Mouse (Mus musculus) MEL (cell line): ENCODE measurements around the gene Pdzd7. TPM values are rescaled to one million over a fixed set of nuclear protein-coding genes. Genes with fewer than 3 reads are reported as not detected.

ENCODE experiments used
- DNase-seq: peaks from one replicate; pipeline ENCODE4 v3.0.0; 2011; ENCODE audit warnings: low read depth, low spot score
- H3K27ac ChIP-seq: 2 replicates; pipeline ENCODE4 v1.5.1; 2012; ENCODE audit warnings: low read depth, mild to moderate bottlenecking, control low read depth, low read length, moderate library complexity; ENCODE audit not compliant: control insufficient read depth
- H3K27me3 ChIP-seq, 2 experiments: fragments of 150-350 bp in 1 of 2; sonication (generic) in 1 of 2; 2 replicates each; pipeline ENCODE4 v1.6.1; 2012; ENCODE audit warnings: low read length in 2 of 2, mild to moderate bottlenecking in 2 of 2, improper control_type of control experiment in 1 of 2, moderate library complexity in 1 of 2; ENCODE audit not compliant: insufficient read depth in 2 of 2, control insufficient read depth in 1 of 2
- H3K36me3 ChIP-seq, 2 experiments: 2 replicates each; pipeline ENCODE4 v1.6.1; 2012 to 2014; ENCODE audit warnings: low read length in 2 of 2, improper control_type of control experiment in 1 of 2, inconsistent platforms in 1 of 2, mild to moderate bottlenecking in 1 of 2; ENCODE audit not compliant: insufficient read depth in 2 of 2, control insufficient read depth in 1 of 2
- H3K4me1 ChIP-seq, 2 experiments: fragments of 150-350 bp in 1 of 2; sonication (generic) in 1 of 2; 2 replicates each; pipeline ENCODE4 v1.6.1; 2012; ENCODE audit warnings: low read length in 2 of 2, improper control_type of control experiment in 1 of 2, mild to moderate bottlenecking in 1 of 2; ENCODE audit not compliant: insufficient read depth in 2 of 2, control insufficient read depth in 1 of 2
- H3K4me3 ChIP-seq, 2 experiments: fragments of 150-350 bp in 1 of 2; sonication (generic) in 1 of 2; 2 replicates each; pipeline ENCODE4 v1.5.1; 2012; ENCODE audit warnings: low read depth in 2 of 2, low read length in 2 of 2, mild to moderate bottlenecking in 2 of 2, moderate library complexity in 2 of 2, control low read depth in 1 of 2, improper control_type of control experiment in 1 of 2; ENCODE audit not compliant: control insufficient read depth in 1 of 2, insufficient read depth in 1 of 2
- H3K79me2 ChIP-seq: 2 replicates; pipeline ENCODE4 v1.6.1; 2012; ENCODE audit warnings: mild to moderate bottlenecking, low read length, moderate library complexity; ENCODE audit not compliant: control insufficient read depth, poor library complexity, insufficient read depth
- H3K9ac ChIP-seq: 2 replicates; pipeline ENCODE4 v1.6.1; 2012; ENCODE audit warnings: low read depth, mild to moderate bottlenecking, control low read depth, low read length, moderate library complexity; ENCODE audit not compliant: control insufficient read depth, poor library complexity, severe bottlenecking
- H3K9me3 ChIP-seq: fragments of 150-350 bp; sonication (generic); replicated peaks from 2 replicates; pipeline ENCODE4 v1.6.1; 2012; ENCODE audit warnings: mild to moderate bottlenecking, low read length, improper control_type of control experiment, moderate library complexity; ENCODE audit not compliant: insufficient read depth
- CHD1 ChIP-seq: IDR thresholded peaks from 2 replicates; pipeline ENCODE4 v1.6.1; 2012; ENCODE audit warnings: low read depth, mild to moderate bottlenecking, inconsistent platforms, low read length, improper control_type of control experiment
- E2F4 ChIP-seq: IDR thresholded peaks from 2 replicates; pipeline ENCODE4 v1.6.1; 2011; ENCODE audit warnings: low read depth, low read length, improper control_type of control experiment, borderline replicate concordance
- ELF1 ChIP-seq: IDR thresholded peaks from 2 replicates; pipeline ENCODE4 v1.6.1; 2014; ENCODE audit warnings: low read depth, mild to moderate bottlenecking, inconsistent platforms, low read length, improper control_type of control experiment, moderate library complexity
- GABPA ChIP-seq: IDR thresholded peaks from 2 replicates; pipeline ENCODE4 v1.6.1; 2012; ENCODE audit warnings: low read depth, mild to moderate bottlenecking, inconsistent platforms, low read length, improper control_type of control experiment, moderate library complexity
- GATA1 ChIP-seq: IDR thresholded peaks from 2 replicates; pipeline ENCODE4 v1.6.1; 2011; ENCODE audit warnings: low read depth, low read length, improper control_type of control experiment
- MAX ChIP-seq: IDR thresholded peaks from 2 replicates; pipeline ENCODE4 v1.6.1; 2011; ENCODE audit warnings: low read length, improper control_type of control experiment
- MAZ ChIP-seq: IDR thresholded peaks from 2 replicates; pipeline ENCODE4 v1.6.1; 2012; ENCODE audit warnings: low read depth, mild to moderate bottlenecking, inconsistent platforms, low read length, improper control_type of control experiment
- MEF2A ChIP-seq: IDR thresholded peaks from 2 replicates; pipeline ENCODE4 v1.6.1; 2014; ENCODE audit warnings: low read depth, mild to moderate bottlenecking, inconsistent platforms, low read length, improper control_type of control experiment; ENCODE audit not compliant: poor library complexity, insufficient replicate concordance, severe bottlenecking; ENCODE audit errors: extremely low read depth
- MYB ChIP-seq: IDR thresholded peaks from 2 replicates; pipeline ENCODE4 v1.6.1; 2011; ENCODE audit warnings: mild to moderate bottlenecking, low read depth, low read length, improper control_type of control experiment
- NRF1 ChIP-seq: IDR thresholded peaks from 2 replicates; pipeline ENCODE4 v1.6.1; 2014; ENCODE audit warnings: low read depth, mild to moderate bottlenecking, inconsistent platforms, low read length, improper control_type of control experiment, moderate library complexity; ENCODE audit not compliant: poor library complexity, insufficient read depth, severe bottlenecking
- POLR2AphosphoS2 ChIP-seq: IDR thresholded peaks from 2 replicates; pipeline ENCODE4 v1.6.1; 2011; ENCODE audit warnings: low read length, improper control_type of control experiment
- POLR2AphosphoS5 ChIP-seq: IDR thresholded peaks from 2 replicates; pipeline ENCODE4 v1.6.1; 2012; ENCODE audit warnings: low read depth, borderline replicate concordance, mild to moderate bottlenecking, inconsistent platforms, low read length, moderate library complexity, mixed read lengths
- RAD21 ChIP-seq: IDR thresholded peaks from 2 replicates; pipeline ENCODE4 v1.6.1; 2011; ENCODE audit warnings: mild to moderate bottlenecking, low read depth, low read length, improper control_type of control experiment
- SIN3A ChIP-seq: IDR thresholded peaks from 2 replicates; pipeline ENCODE4 v1.6.1; 2012; ENCODE audit warnings: low read length, improper control_type of control experiment, inconsistent platforms
- SMC3 ChIP-seq: IDR thresholded peaks from 2 replicates; pipeline ENCODE4 v1.6.1; 2011; ENCODE audit warnings: low read depth, low read length, improper control_type of control experiment
- USF1 ChIP-seq: IDR thresholded peaks from 2 replicates; pipeline ENCODE4 v1.6.1; 2014; ENCODE audit warnings: low read depth, mild to moderate bottlenecking, inconsistent platforms, low read length, improper control_type of control experiment, moderate library complexity
- ZKSCAN1 ChIP-seq: IDR thresholded peaks from 2 replicates; pipeline ENCODE4 v1.6.1; 2012; ENCODE audit warnings: low read depth, mild to moderate bottlenecking, inconsistent platforms, low read length, improper control_type of control experiment, moderate library complexity
- ZMIZ1 ChIP-seq: IDR thresholded peaks from 2 replicates; pipeline ENCODE4 v1.6.1; 2012; ENCODE audit warnings: low read depth, mild to moderate bottlenecking, inconsistent platforms, low read length, improper control_type of control experiment, moderate library complexity
- polyA plus RNA-seq, 2 experiments: library from polyadenylated mRNA; stranded (reverse) in 1 of 2; unstranded in 1 of 2; fragments of >175 nt in 1 of 2; fragments of >200 nt in 1 of 2; gene quantifications; 2 replicates each; pipeline versions ENCODE4 v1.2.1 to v1.2.4; 2012; ENCODE audit warnings: low replicate concordance in 2 of 2, low read depth in 1 of 2; ENCODE audit not compliant: insufficient read length in 2 of 2, insufficient read depth in 1 of 2, missing spikeins in 1 of 2
- total RNA-seq: library from RNA; depleted of rRNA; stranded (reverse); fragments of 300-350 nt; gene quantifications from 2 replicates; pipeline ENCODE4 v1.2.3, GENCODE M21; 2012

Pdzd7 gene
- total and polyA plus RNA-seq, 3 experiments = 0.08 to 0.56 TPM; not detected in 1

DNA sequence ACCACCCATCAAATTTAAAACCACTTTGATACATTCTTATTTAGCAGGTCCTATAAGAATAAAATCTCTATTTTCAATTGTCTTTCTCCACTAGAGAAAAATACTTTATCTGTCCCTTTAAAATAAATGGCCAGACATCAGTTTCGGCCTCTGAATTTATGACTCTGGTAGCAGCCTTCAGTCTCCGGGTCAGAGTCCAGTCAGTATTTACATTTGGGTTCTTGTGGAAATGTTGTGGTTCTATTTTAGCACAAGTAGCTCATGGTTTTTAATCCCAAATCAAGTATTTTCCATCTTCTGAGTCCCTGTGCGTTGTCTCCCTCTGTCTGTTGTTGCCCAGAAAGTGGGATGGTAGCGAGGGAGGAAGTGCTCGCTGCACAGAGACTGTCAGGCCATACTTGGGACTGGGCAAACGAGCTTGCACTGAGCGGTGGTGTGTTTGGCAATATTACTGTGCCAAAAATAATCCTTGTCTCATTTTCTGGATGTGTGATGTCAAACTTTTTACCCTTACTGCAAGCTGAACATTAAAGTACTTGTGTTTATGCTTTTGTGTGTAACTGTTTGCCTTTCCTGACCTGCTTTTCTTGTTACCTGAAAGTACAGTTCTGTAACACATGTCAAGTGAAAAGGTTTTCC is 62.9 kb downstream of the Pdzd7 start:
- TF ChIP-seq E2F4 (no peak), SMC3 (no peak), GABPA (no peak), CHD1 (no peak), RAD21 (no peak), GATA1 (no peak), ZMIZ1 (no peak), MEF2A (no peak), POLR2AphosphoS2 (no peak)
- TF ChIP-seq, all 39 proteins: peak for 0
- H3K36me3 ChIP-seq = peaks cover 4 to 18% of the 10 kb centered on the region in 2 experiments; a peak in 3 of 4 replicates
- H3K27ac ChIP-seq = no peak overlapping the region

DNA sequence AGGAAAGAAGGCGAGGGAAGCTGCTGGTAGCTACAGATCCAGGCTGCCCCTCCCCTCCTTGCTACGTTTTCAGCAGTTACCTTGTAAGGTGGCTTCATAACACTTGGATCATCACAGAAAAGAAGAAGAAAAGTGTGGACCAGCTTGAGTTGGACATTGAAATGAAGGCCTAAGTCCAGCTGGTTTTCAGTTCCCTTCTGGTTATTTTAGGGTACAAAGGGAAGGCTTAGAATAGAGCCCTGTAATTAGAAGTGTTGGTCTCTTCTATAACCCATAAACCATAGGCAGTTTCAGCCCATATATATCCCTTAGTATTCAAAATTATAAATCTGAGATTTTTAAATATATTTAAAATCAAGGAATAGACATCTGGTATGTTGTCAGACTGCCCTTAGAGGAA is 64.7 kb downstream of the Pdzd7 start:
- Histone ChIP-seq H3K79me2 (no peaks in the 10 kb centered on the region), H3K9me3 (no peaks in the 10 kb centered on the region), H3K36me3 (peaks cover 0 to 33% of the 10 kb centered on the region in 2 experiments; a peak in 2 of 4 replicates), H3K27me3 (no peaks in the 10 kb centered on the region), H3K27ac (no peak overlapping the region), H3K9ac (no peak overlapping the region), H3K4me3 (no peak overlapping the region), H3K4me1 (peaks cover 0 to 6% of the 10 kb centered on the region in 2 experiments; a peak in 1 of 4 replicates)
- no peak for TF ChIP-seq GABPA
- no peak for TF ChIP-seq MYB
- TF ChIP-seq CHD1 = no peak
- TF ChIP-seq POLR2AphosphoS5 = no peak
- no peak for TF ChIP-seq MAX
- no peak for TF ChIP-seq MEF2A
- no peak for TF ChIP-seq ZKSCAN1
- no peak for TF ChIP-seq NRF1
- no peak for TF ChIP-seq SIN3A
- no peak for TF ChIP-seq ELF1
- no peak for TF ChIP-seq USF1
- TF ChIP-seq SMC3 = no peak
- TF ChIP-seq MAZ = no peak
- DNase-seq = no peak

More for the DNA sequence above, 62.9 kb downstream of the Pdzd7 start:
- no peaks in the 10 kb centered on the region for H3K79me2 ChIP-seq
- no peak overlapping the region for H3K9ac ChIP-seq
- no peaks in the 10 kb centered on the region for H3K27me3 ChIP-seq
- H3K4me1 ChIP-seq = peaks cover 3 to 8% of the 10 kb centered on the region in 2 experiments; a peak in 2 of 4 replicates
- DNase-seq = no peak
- H3K9me3 ChIP-seq = no peaks in the 10 kb centered on the region
- H3K4me3 ChIP-seq = no peak overlapping the region
